Mouse (Mus musculus) monocyte, adult 2 months (primary cell): ENCODE results near the gene Gm21958.
A peak's percentile ranks its signal among the peaks of the same experiment; 100 is the strongest.

Experiments
- DNase-seq, 2 experiments: peaks; one replicate each; pipeline ENCODE4 v3.0.0; 2022; ENCODE audit warnings: low spot score in 2 of 2, low read depth in 1 of 2

The Gm21958 gene

GRCm38 (mm10) chr3:54714253-54714652 is at the start of gene Gm21958:
Gene Gm21958 (minus strand): TSS chr3:54714353.
- DNase-seq, result no peak

- DNase-seq, result no peak
Measured at GRCm38 (mm10) chr3:54761258-54761657, 47.1 kb upstream of the Gm21958 start.

GRCm38 (mm10) chr3:54760321-54761115 is 46.4 kb upstream of the Gm21958 start:
- no peak for DNase-seq

GRCm38 (mm10) chr3:54759211-54759610 is 45.1 kb upstream of the Gm21958 start:
- no peak for DNase-seq

GRCm38 (mm10) chr3:54757446-54757845 is 43.3 kb upstream of the Gm21958 start:
- DNase-seq, result no peak

GRCm38 (mm10) chr3:54756058-54756457 is 41.9 kb upstream of the Gm21958 start:
- DNase-seq, result no peak

- no peak for DNase-seq
Measured at GRCm38 (mm10) chr3:54755145-54756041, 41.2 kb upstream of the Gm21958 start, which contains the start of gene Smad9. Gene Smad9 (plus strand): TSS chr3:54755582.

GRCm38 (mm10) chr3:54753411-54753810 is 39.3 kb upstream of the Gm21958 start:
- DNase-seq, result no peak

GRCm38 (mm10) chr3:54745799-54746198 is 31.6 kb upstream of the Gm21958 start:
- no peak for DNase-seq

- DNase-seq, result no peak
Measured at GRCm38 (mm10) chr3:54741965-54742364, 27.8 kb upstream of the Gm21958 start.

- no peak for DNase-seq
Measured at GRCm38 (mm10) chr3:54737317-54737716, 23.2 kb upstream of the Gm21958 start.

GRCm38 (mm10) chr3:54736101-54736927 is 22.2 kb upstream of the Gm21958 start:
- DNase-seq, result no peak

- DNase-seq, result peak; percentile 83 to 96
Measured at GRCm38 (mm10) chr3:54735247-54736046, 21.3 kb upstream of the Gm21958 start, which contains the start of the genes Exosc8 and Alg5. Gene Exosc8 (minus strand): TSS chr3:54735393. Gene Alg5 (plus strand): TSS chr3:54735539.

GRCm38 (mm10) chr3:54734411-54735246 is 20.5 kb upstream of the Gm21958 start:
- DNase-seq, result peak; percentile 64 to 87

GRCm38 (mm10) chr3:54732371-54732770 is 18.2 kb upstream of the Gm21958 start:
- no peak for DNase-seq

GRCm38 (mm10) chr3:54731626-54732150 is 17.5 kb upstream of the Gm21958 start:
- DNase-seq, result no peak

GRCm38 (mm10) chr3:54728100-54728499 is 13.9 kb upstream of the Gm21958 start:
- no peak for DNase-seq

GRCm38 (mm10) chr3:54727588-54727987 is 13.4 kb upstream of the Gm21958 start:
- no peak for DNase-seq

GRCm38 (mm10) chr3:54725344-54725743 is 11.2 kb upstream of the Gm21958 start:
- DNase-seq, result no peak
